Mouse (Mus musculus): ENCODE data around the gene Arpc5. TPM values are rescaled to one million over a fixed set of nuclear protein-coding genes. Genes with fewer than 3 reads are reported as not detected.

Arpc5 gene
- polyA plus RNA-seq (2016; fragmentation: Nextera tagmentation; extraction: Ambion mirVana) = 294 and 320 TPM in 2 replicates

- under 1% methylated on average over 85 of the region's 86 CpGs for WGBS
- H3K4me3 ChIP-seq = peak within 1 kb of the TSS; percentile 95
Observed at GRCm38 (mm10) chr1:152766032-152766772, at the start of gene Arpc5, which contains the start of gene Rgl1. Arpc5 (plus strand) TSS chr1:152766542. Rgl1 (minus strand) TSS chr1:152766351.

GRCm38 (mm10) chr1:152717329-152717728 is 49.0 kb upstream of the Arpc5 start:
- ATAC-seq (ENCODE audit: low FRiP score, low read depth) = no peak
- 92% methylated on average over 1 of the region's 1 CpGs for WGBS
- H3K9ac ChIP-seq = no peak overlapping the region
- no peak overlapping the region for H3K4me3 ChIP-seq
- no peak overlapping the region for H3K27ac ChIP-seq
- no peaks in the 10 kb centered on the region for H3K4me1 ChIP-seq
- no peaks in the 10 kb centered on the region for H3K27me3 ChIP-seq (replicated peaks)
- H3K9me3 ChIP-seq = no peaks in the 10 kb centered on the region
- no peak overlapping the region for H3K4me2 ChIP-seq (replicated peaks)
- H3K36me3 ChIP-seq = no peaks in the 10 kb centered on the region

More at GRCm38 (mm10) chr1:152766032-152766772, at the start of gene Arpc5, which contains the start of gene Rgl1:
- H3K27ac ChIP-seq = peak within 1 kb of the TSS; percentile 79
- peak within 1 kb of the TSS; percentile 93 for H3K9ac ChIP-seq
- H3K4me1 ChIP-seq = peaks cover 6% of the 10 kb centered on the region
- peaks cover 7% of the 10 kb centered on the region for H3K36me3 ChIP-seq
- no peaks in the 10 kb centered on the region for H3K27me3 ChIP-seq (replicated peaks)
- peak within 1 kb of the TSS; percentile 93 for H3K4me2 ChIP-seq (replicated peaks)
- peak; percentile 96 for ATAC-seq (ENCODE audit: low FRiP score, low read depth)
- H3K9me3 ChIP-seq = no peaks in the 10 kb centered on the region

GRCm38 (mm10) chr1:152718200-152718599 is 48.1 kb upstream of the Arpc5 start:
- Histone ChIP-seq H3K36me3 (no peaks in the 10 kb centered on the region), H3K4me3 (no peak overlapping the region), H3K27ac (no peak overlapping the region), H3K9me3 (no peaks in the 10 kb centered on the region), H3K4me2 (replicated peaks) (no peak overlapping the region), H3K9ac (no peak overlapping the region), H3K27me3 (replicated peaks) (no peaks in the 10 kb centered on the region), H3K4me1 (no peaks in the 10 kb centered on the region)
- no peak for ATAC-seq (ENCODE audit: low FRiP score, low read depth)
- 71% methylated on average over 6 of the region's 6 CpGs for WGBS

- Histone ChIP-seq H3K27ac (no peak overlapping the region), H3K4me3 (no peak overlapping the region), H3K27me3 (replicated peaks) (no peaks in the 10 kb centered on the region), H3K4me1 (no peaks in the 10 kb centered on the region), H3K36me3 (no peaks in the 10 kb centered on the region), H3K9ac (no peak overlapping the region), H3K4me2 (replicated peaks) (no peak overlapping the region), H3K9me3 (no peaks in the 10 kb centered on the region)
- WGBS = 91% methylated on average over 4 of the region's 4 CpGs
- no peak for ATAC-seq (ENCODE audit: low FRiP score, low read depth)
Observed at GRCm38 (mm10) chr1:152720969-152721368, 45.4 kb upstream of the Arpc5 start.

- Histone ChIP-seq H3K27me3 (replicated peaks) (no peaks in the 10 kb centered on the region), H3K4me1 (no peaks in the 10 kb centered on the region), H3K4me3 (no peak overlapping the region), H3K9ac (no peak overlapping the region), H3K36me3 (no peaks in the 10 kb centered on the region), H3K4me2 (replicated peaks) (no peak overlapping the region), H3K27ac (no peak overlapping the region), H3K9me3 (no peaks in the 10 kb centered on the region)
- 86% methylated on average over 11 of the region's 11 CpGs for WGBS
- no peak for ATAC-seq (ENCODE audit: low FRiP score, low read depth)
Observed at GRCm38 (mm10) chr1:152721535-152722198, 44.7 kb upstream of the Arpc5 start.

GRCm38 (mm10) chr1:152724286-152724685 is 42.1 kb upstream of the Arpc5 start:
- Histone ChIP-seq H3K27me3 (replicated peaks) (no peaks in the 10 kb centered on the region), H3K4me1 (no peaks in the 10 kb centered on the region), H3K4me2 (replicated peaks) (no peak overlapping the region), H3K9me3 (no peaks in the 10 kb centered on the region), H3K9ac (no peak overlapping the region), H3K4me3 (no peak overlapping the region), H3K36me3 (no peaks in the 10 kb centered on the region), H3K27ac (no peak overlapping the region)
- no peak for ATAC-seq (ENCODE audit: low FRiP score, low read depth)

- H3K9ac ChIP-seq = no peak overlapping the region
- no peaks in the 10 kb centered on the region for H3K9me3 ChIP-seq
- no peak overlapping the region for H3K4me2 ChIP-seq (replicated peaks)
- H3K27me3 ChIP-seq (replicated peaks) = no peaks in the 10 kb centered on the region
- no peaks in the 10 kb centered on the region for H3K36me3 ChIP-seq
- H3K4me1 ChIP-seq = no peaks in the 10 kb centered on the region
- ATAC-seq (ENCODE audit: low FRiP score, low read depth) = no peak
- no peak overlapping the region for H3K27ac ChIP-seq
- H3K4me3 ChIP-seq = no peak overlapping the region
- 87% methylated on average over 3 of the region's 3 CpGs for WGBS
Observed at GRCm38 (mm10) chr1:152726095-152726494, 40.2 kb upstream of the Arpc5 start.

GRCm38 (mm10) chr1:152727604-152728236 is 38.6 kb upstream of the Arpc5 start:
- no peaks in the 10 kb centered on the region for H3K36me3 ChIP-seq
- no peaks in the 10 kb centered on the region for H3K9me3 ChIP-seq
- 80% methylated on average over 4 of the region's 5 CpGs for WGBS
- no peaks in the 10 kb centered on the region for H3K4me1 ChIP-seq
- no peak overlapping the region for H3K9ac ChIP-seq
- no peak overlapping the region for H3K4me3 ChIP-seq
- ATAC-seq (ENCODE audit: low FRiP score, low read depth) = no peak
- no peak overlapping the region for H3K4me2 ChIP-seq (replicated peaks)
- H3K27ac ChIP-seq = no peak overlapping the region
- no peaks in the 10 kb centered on the region for H3K27me3 ChIP-seq (replicated peaks)

GRCm38 (mm10) chr1:152738793-152739192 is 27.5 kb upstream of the Arpc5 start:
- H3K9me3 ChIP-seq = no peaks in the 10 kb centered on the region
- no peak for ATAC-seq (ENCODE audit: low FRiP score, low read depth)
- WGBS = 87% methylated on average over 9 of the region's 9 CpGs
- H3K9ac ChIP-seq = no peak overlapping the region
- H3K36me3 ChIP-seq = no peaks in the 10 kb centered on the region
- no peaks in the 10 kb centered on the region for H3K4me1 ChIP-seq
- H3K27ac ChIP-seq = no peak overlapping the region
- no peak overlapping the region for H3K4me3 ChIP-seq
- no peak overlapping the region for H3K4me2 ChIP-seq (replicated peaks)
- H3K27me3 ChIP-seq (replicated peaks) = no peaks in the 10 kb centered on the region

GRCm38 (mm10) chr1:152739374-152739773 is 27.0 kb upstream of the Arpc5 start:
- H3K9ac ChIP-seq = no peak overlapping the region
- no peaks in the 10 kb centered on the region for H3K9me3 ChIP-seq
- no peaks in the 10 kb centered on the region for H3K4me1 ChIP-seq
- H3K4me3 ChIP-seq = no peak overlapping the region
- H3K4me2 ChIP-seq (replicated peaks) = no peak overlapping the region
- ATAC-seq (ENCODE audit: low FRiP score, low read depth) = no peak
- H3K27me3 ChIP-seq (replicated peaks) = no peaks in the 10 kb centered on the region
- no peak overlapping the region for H3K27ac ChIP-seq
- H3K36me3 ChIP-seq = no peaks in the 10 kb centered on the region
- WGBS = 83% methylated on average over 11 of the region's 11 CpGs

GRCm38 (mm10) chr1:152743095-152743826 is 23.1 kb upstream of the Arpc5 start:
- WGBS = 63% methylated on average over 15 of the region's 15 CpGs
- no peak for ATAC-seq (ENCODE audit: low FRiP score, low read depth)
- no peaks in the 10 kb centered on the region for H3K27me3 ChIP-seq (replicated peaks)

GRCm38 (mm10) chr1:152746426-152746825 is 19.9 kb upstream of the Arpc5 start:
- ATAC-seq (ENCODE audit: low FRiP score, low read depth) = peak; percentile 75
- Histone ChIP-seq H3K4me3 (no peak overlapping the region), H3K9ac (no peak overlapping the region), H3K27me3 (replicated peaks) (no peaks in the 10 kb centered on the region), H3K9me3 (no peaks in the 10 kb centered on the region), H3K36me3 (no peaks in the 10 kb centered on the region), H3K4me2 (replicated peaks) (no peak overlapping the region), H3K4me1 (peaks cover 6% of the 10 kb centered on the region; the same call in 1 of the 2 replicates), H3K27ac (no peak overlapping the region)
- 7% methylated on average over 5 of the region's 5 CpGs for WGBS

More at GRCm38 (mm10) chr1:152743095-152743826, 23.1 kb upstream of the Arpc5 start:
- no peak overlapping the region for H3K4me3 ChIP-seq
- no peaks in the 10 kb centered on the region for H3K4me1 ChIP-seq
- H3K36me3 ChIP-seq = no peaks in the 10 kb centered on the region
- H3K9ac ChIP-seq = no peak overlapping the region
- H3K27ac ChIP-seq = no peak overlapping the region
- H3K9me3 ChIP-seq = no peaks in the 10 kb centered on the region
- H3K4me2 ChIP-seq (replicated peaks) = no peak overlapping the region
